Mouse (Mus musculus) ES-E14 (cell line): ENCODE results near the gene Ebna1bp2. TPM values are rescaled to one million over a fixed set of nuclear protein-coding genes. Genes with fewer than 3 reads are reported as not detected.

ENCODE experiments used
- DNase-seq: peaks from one replicate; pipeline ENCODE4 v3.0.0-alpha.2; 2013; ENCODE audit warnings: low read depth, low spot score
- H3K27ac ChIP-seq: 2 replicates; pipeline ENCODE4 v1.5.1; 2012; ENCODE audit warnings: low read depth, mild to moderate bottlenecking, low read length, moderate library complexity, mixed read lengths; ENCODE audit not compliant: poor library complexity, insufficient read depth, severe bottlenecking
- H3K36me3 ChIP-seq: 2 replicates; pipeline ENCODE4 v1.6.1; 2012; ENCODE audit warnings: mild to moderate bottlenecking, low read length, moderate library complexity, mixed read lengths; ENCODE audit not compliant: control insufficient read depth, poor library complexity, insufficient read depth, severe bottlenecking
- H3K4me1 ChIP-seq, 2 experiments: fragments of 150-350 bp in 1 of 2; sonication (generic) in 1 of 2; 2 replicates each; pipeline ENCODE4 v1.6.1; 2012; ENCODE audit warnings: low read length in 2 of 2, mild to moderate bottlenecking in 1 of 2, mixed read lengths in 1 of 2; ENCODE audit not compliant: control insufficient read depth in 2 of 2, insufficient read depth in 2 of 2, poor library complexity in 1 of 2
- H3K4me3 ChIP-seq, 2 experiments: fragments of 150-350 bp in 1 of 2; sonication (generic) in 1 of 2; 2 replicates each; pipeline ENCODE4 v1.5.1; 2012; ENCODE audit warnings: low read length in 2 of 2, low read depth in 1 of 2, mild to moderate bottlenecking in 1 of 2, mixed read lengths in 1 of 2; ENCODE audit not compliant: insufficient read depth in 1 of 2, poor library complexity in 1 of 2, severe bottlenecking in 1 of 2
- H3K9ac ChIP-seq: 2 replicates; pipeline ENCODE4 v1.6.1; 2012; ENCODE audit warnings: low read depth, mild to moderate bottlenecking, low read length, mixed read lengths; ENCODE audit not compliant: poor library complexity, insufficient read depth, severe bottlenecking
- H3K9me3 ChIP-seq: fragments of 150-350 bp; sonication (generic); 2 replicates; pipeline ENCODE4 v1.6.1; 2012; ENCODE audit warnings: low read depth, mild to moderate bottlenecking, low read length; ENCODE audit not compliant: control insufficient read depth, insufficient read depth
- CHD2 ChIP-seq: IDR thresholded peaks from 2 replicates; pipeline ENCODE4 v1.6.1; 2014; ENCODE audit warnings: mild to moderate bottlenecking, low read depth, low read length, inconsistent platforms
- HCFC1 ChIP-seq: IDR thresholded peaks from 2 replicates; pipeline ENCODE4 v1.6.1; 2012; ENCODE audit warnings: low read length, inconsistent platforms, borderline replicate concordance; ENCODE audit not compliant: insufficient read depth
- MAFK ChIP-seq: IDR thresholded peaks from 2 replicates; pipeline ENCODE4 v1.6.1; 2014; ENCODE audit warnings: mild to moderate bottlenecking, low read depth, low read length, inconsistent platforms; ENCODE audit not compliant: insufficient read depth
- ZC3H11A ChIP-seq: IDR thresholded peaks from 2 replicates; pipeline ENCODE4 v1.6.1; 2012; ENCODE audit warnings: low read depth, mild to moderate bottlenecking, inconsistent platforms, low read length, borderline replicate concordance
- ZNF384 ChIP-seq: IDR thresholded peaks from 2 replicates; pipeline ENCODE4 v1.6.1; 2012; ENCODE audit warnings: low read depth, low read length, inconsistent platforms
- in situ Hi-C, 2 experiments: fragments of 600-800 bp; cut with MboI; formaldehyde crosslinking; loops; one replicate each; pipeline ENCODE4 v1.15.1; 2025; ENCODE audit warnings: low sequenced_read_pairs in 2 of 2, inconsistent platforms in 1 of 2; ENCODE audit not compliant: unreplicated experiment in 2 of 2
- total RNA-seq: library from RNA; depleted of rRNA; stranded (reverse); fragments of 300-350 nt; gene quantifications from 2 replicates; pipeline ENCODE4 v1.2.3, GENCODE M21; 2012; rRNA removed

Gene Ebna1bp2
- 165 and 182 TPM in 2 replicates for total RNA-seq

DNA sequence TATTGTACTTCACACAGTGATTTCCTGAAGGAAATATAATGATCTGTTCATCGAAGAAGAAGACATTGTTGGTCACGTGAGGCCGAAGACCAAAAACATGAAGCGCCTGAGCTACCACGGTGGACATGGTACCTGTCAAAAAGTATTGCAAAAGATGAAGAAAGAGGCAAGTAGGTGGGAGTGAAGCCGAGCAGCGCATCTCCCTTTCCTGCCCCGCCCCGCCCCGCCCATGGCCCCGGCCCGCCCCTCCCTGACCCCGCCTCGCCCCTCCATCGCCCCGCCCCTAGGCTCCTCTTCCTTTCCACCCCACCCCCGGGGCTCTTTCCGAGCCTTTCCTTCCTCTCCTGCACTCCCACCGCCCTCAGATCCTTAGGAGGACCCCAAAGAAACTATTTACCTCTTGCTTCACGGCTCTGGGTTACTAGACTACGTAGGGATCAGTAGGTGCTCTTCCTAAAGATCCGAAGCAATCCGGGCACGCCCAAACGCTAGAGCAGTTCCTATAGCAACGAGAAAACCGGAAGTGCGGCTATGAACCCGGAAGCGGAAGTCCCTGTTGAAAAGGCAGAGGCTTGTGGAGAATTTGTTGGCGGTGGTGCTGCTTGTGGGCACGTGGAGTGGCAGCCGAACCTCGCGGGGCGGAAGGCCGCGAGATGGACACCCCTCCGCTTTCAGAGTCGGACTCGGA lies at the start of gene Ebna1bp2, which contains the start of gene Cfap57:
Gene Ebna1bp2, plus strand, starts transcription at position 521 of the 688 bp plus-strand sequence.
Gene Cfap57, minus strand, starts transcription at position 499 of the 688 bp plus-strand sequence.
- H3K36me3 ChIP-seq = peaks cover 24% of the 10 kb centered on the region
- H3K4me1 ChIP-seq = no peaks in the 10 kb centered on the region
- H3K9ac ChIP-seq = peak within 1 kb of the TSS; percentile 95
- H3K9me3 ChIP-seq = no peaks in the 10 kb centered on the region
- H3K4me3 ChIP-seq = peak within 1 kb of the TSS; percentile 82 to 94
- in situ Hi-C loops = loop anchor here in 1 of 2 experiments (25.0 kb wide), 1 partner anchor 542 kb away; the partner anchor contains the start of gene Zfp691
- no peak for TF ChIP-seq ZNF384
- TF ChIP-seq HCFC1 = peak; percentile 76; the same call in 1 of the 2 replicates
- TF ChIP-seq ZC3H11A = no peak
- TF ChIP-seq MAFK = no peak
- no peak for TF ChIP-seq CHD2
- H3K27ac ChIP-seq = peak within 1 kb of the TSS; percentile 54; the same call in 1 of the 2 replicates
- peak; percentile 94 for DNase-seq

DNA sequence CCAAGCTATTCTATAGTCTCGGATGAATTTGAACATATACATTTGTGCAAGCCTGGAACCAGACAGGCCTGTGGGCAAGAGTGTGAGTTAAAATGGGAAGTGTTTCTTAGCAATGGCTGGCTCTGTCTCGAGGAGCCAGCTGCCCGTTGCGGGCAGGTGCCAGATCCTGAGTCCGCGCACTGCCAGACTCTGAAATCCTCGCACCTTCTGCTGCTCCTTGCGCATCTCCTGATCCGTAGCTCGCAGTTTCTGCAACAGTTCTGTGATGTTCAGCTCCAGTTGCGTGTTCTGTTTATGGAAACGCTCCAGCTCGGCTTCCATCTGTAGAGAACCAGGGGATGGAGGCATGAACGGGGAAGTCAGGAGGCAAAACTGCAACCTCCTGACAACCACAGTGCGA lies 49.2 kb upstream of the Ebna1bp2 start:
- no peak for DNase-seq

GRCm38 (mm10) chr4:118576097-118576496 lies 44.5 kb upstream of the Ebna1bp2 start:
- Histone ChIP-seq H3K4me1 (peaks cover 0 to 1% of the 10 kb centered on the region in 2 experiments; a peak in 1 of 4 replicates), H3K4me3 (no peak overlapping the region), H3K36me3 (no peaks in the 10 kb centered on the region), H3K27ac (no peak overlapping the region), H3K9ac (no peak overlapping the region), H3K9me3 (no peaks in the 10 kb centered on the region)
- DNase-seq = peak; percentile 89
- TF ChIP-seq ZC3H11A = peak; percentile 75; the same call in 1 of the 2 replicates
- TF ChIP-seq ZNF384 = no peak
- no peak for TF ChIP-seq CHD2
- TF ChIP-seq MAFK = no peak
- no peak for TF ChIP-seq HCFC1
- in situ Hi-C loops = no loop called here

More for the DNA sequence above, 49.2 kb upstream of the Ebna1bp2 start:
- Histone ChIP-seq H3K36me3 (no peaks in the 10 kb centered on the region), H3K4me3 (no peak overlapping the region), H3K4me1 (peaks cover 0 to 3% of the 10 kb centered on the region in 2 experiments; a peak in 1 of 4 replicates), H3K27ac (no peak overlapping the region), H3K9ac (no peak overlapping the region), H3K9me3 (no peaks in the 10 kb centered on the region)
- no peak for TF ChIP-seq ZC3H11A
- TF ChIP-seq CHD2 = no peak
- no peak for TF ChIP-seq MAFK
- no peak for TF ChIP-seq ZNF384
- in situ Hi-C loops = no loop called here

DNA sequence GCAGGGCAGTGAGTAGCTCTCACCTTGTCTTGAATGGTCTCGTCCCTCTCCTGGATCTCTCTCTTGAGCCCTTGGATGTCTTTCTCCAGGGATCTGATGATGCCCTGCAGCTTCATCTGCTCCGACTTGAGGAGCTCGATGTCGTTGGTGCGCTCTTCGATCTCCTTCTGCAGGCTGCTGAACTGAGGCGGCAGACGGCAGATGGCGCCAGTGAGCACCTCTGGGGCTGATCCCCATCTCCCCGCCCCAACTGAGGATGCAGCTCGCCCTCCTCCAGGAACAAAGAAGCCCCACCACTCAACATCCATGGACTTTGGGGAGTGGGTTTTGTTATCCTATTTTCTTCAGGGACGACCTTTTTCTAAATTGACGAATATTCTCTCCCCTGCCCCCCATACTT lies 41.3 kb upstream of the Ebna1bp2 start:
- H3K27ac ChIP-seq = no peak overlapping the region
- peaks cover 0 to 8% of the 10 kb centered on the region in 2 experiments; a peak in 1 of 4 replicates for H3K4me1 ChIP-seq
- no peaks in the 10 kb centered on the region for H3K36me3 ChIP-seq
- no peak for TF ChIP-seq ZC3H11A
- no peak for TF ChIP-seq CHD2
- no peak for TF ChIP-seq HCFC1
- TF ChIP-seq MAFK = no peak
- TF ChIP-seq ZNF384 = no peak
- H3K9ac ChIP-seq = no peak overlapping the region
- no peak overlapping the region for H3K4me3 ChIP-seq
- no peaks in the 10 kb centered on the region for H3K9me3 ChIP-seq
- DNase-seq = no peak
- in situ Hi-C loops = no loop called here
